Mouse (Mus musculus) ES-E14 (cell line): ENCODE measurements at regions not wholly inside any gene's neighbourhood (a gene's known extent, or its start where the extent isn't known, plus 50 kb on each side); places are given as distances from the start of the nearest gene placed in this dataset.

Experiments used
- DNase-seq: peaks from one replicate; pipeline ENCODE4 v3.0.0-alpha.2; 2013; ENCODE audit warnings: low read depth, low spot score
- H3K27ac ChIP-seq: 2 replicates; pipeline ENCODE4 v1.5.1; 2012; ENCODE audit warnings: low read depth, mild to moderate bottlenecking, low read length, moderate library complexity, mixed read lengths; ENCODE audit not compliant: poor library complexity, insufficient read depth, severe bottlenecking
- H3K36me3 ChIP-seq: 2 replicates; pipeline ENCODE4 v1.6.1; 2012; ENCODE audit warnings: mild to moderate bottlenecking, low read length, moderate library complexity, mixed read lengths; ENCODE audit not compliant: control insufficient read depth, poor library complexity, insufficient read depth, severe bottlenecking
- H3K4me1 ChIP-seq, 2 experiments: fragments of 150-350 bp in 1 of 2; sonication (generic) in 1 of 2; 2 replicates each; pipeline ENCODE4 v1.6.1; 2012; ENCODE audit warnings: low read length in 2 of 2, mild to moderate bottlenecking in 1 of 2, mixed read lengths in 1 of 2; ENCODE audit not compliant: control insufficient read depth in 2 of 2, insufficient read depth in 2 of 2, poor library complexity in 1 of 2
- H3K4me3 ChIP-seq, 2 experiments: fragments of 150-350 bp in 1 of 2; sonication (generic) in 1 of 2; 2 replicates each; pipeline ENCODE4 v1.5.1; 2012; ENCODE audit warnings: low read length in 2 of 2, low read depth in 1 of 2, mild to moderate bottlenecking in 1 of 2, mixed read lengths in 1 of 2; ENCODE audit not compliant: insufficient read depth in 1 of 2, poor library complexity in 1 of 2, severe bottlenecking in 1 of 2
- H3K9ac ChIP-seq: 2 replicates; pipeline ENCODE4 v1.6.1; 2012; ENCODE audit warnings: low read depth, mild to moderate bottlenecking, low read length, mixed read lengths; ENCODE audit not compliant: poor library complexity, insufficient read depth, severe bottlenecking
- H3K9me3 ChIP-seq: fragments of 150-350 bp; sonication (generic); 2 replicates; pipeline ENCODE4 v1.6.1; 2012; ENCODE audit warnings: low read depth, mild to moderate bottlenecking, low read length; ENCODE audit not compliant: control insufficient read depth, insufficient read depth
- CHD2 ChIP-seq: IDR thresholded peaks from 2 replicates; pipeline ENCODE4 v1.6.1; 2014; ENCODE audit warnings: mild to moderate bottlenecking, low read depth, low read length, inconsistent platforms
- HCFC1 ChIP-seq: IDR thresholded peaks from 2 replicates; pipeline ENCODE4 v1.6.1; 2012; ENCODE audit warnings: low read length, inconsistent platforms, borderline replicate concordance; ENCODE audit not compliant: insufficient read depth
- MAFK ChIP-seq: IDR thresholded peaks from 2 replicates; pipeline ENCODE4 v1.6.1; 2014; ENCODE audit warnings: mild to moderate bottlenecking, low read depth, low read length, inconsistent platforms; ENCODE audit not compliant: insufficient read depth
- ZC3H11A ChIP-seq: IDR thresholded peaks from 2 replicates; pipeline ENCODE4 v1.6.1; 2012; ENCODE audit warnings: low read depth, mild to moderate bottlenecking, inconsistent platforms, low read length, borderline replicate concordance
- ZNF384 ChIP-seq: IDR thresholded peaks from 2 replicates; pipeline ENCODE4 v1.6.1; 2012; ENCODE audit warnings: low read depth, low read length, inconsistent platforms
- in situ Hi-C, 2 experiments: fragments of 600-800 bp; cut with MboI; formaldehyde crosslinking; loops; one replicate each; pipeline ENCODE4 v1.15.1; 2025; ENCODE audit warnings: low sequenced_read_pairs in 2 of 2, inconsistent platforms in 1 of 2; ENCODE audit not compliant: unreplicated experiment in 2 of 2

DNA sequence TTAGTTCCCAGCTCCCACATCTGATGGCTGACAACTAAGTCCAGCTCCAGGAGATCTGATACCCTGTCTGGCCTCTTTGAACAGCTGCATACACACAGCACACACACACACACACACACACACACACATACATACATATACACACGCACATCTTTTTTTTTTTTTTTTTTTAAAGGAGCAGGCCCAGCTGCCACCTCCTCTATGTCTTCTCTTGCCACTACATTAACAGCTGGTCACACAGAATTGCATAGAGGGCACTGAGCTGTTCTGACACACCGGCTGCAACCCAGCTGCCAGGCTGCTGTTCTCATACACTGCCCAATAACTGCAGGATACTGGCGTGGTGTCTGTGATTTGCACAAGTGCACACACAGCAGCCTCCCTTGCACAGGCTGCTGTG, 64.6 kb upstream of the Ctnnb1 start:
- no peak for TF ChIP-seq CHD2
- no peak for TF ChIP-seq MAFK
- no peak for TF ChIP-seq ZC3H11A
- TF ChIP-seq HCFC1, result no peak
- no peak for TF ChIP-seq ZNF384
- no peak overlapping the region for H3K4me3 ChIP-seq

GRCm38 (mm10) chr9:120866251-120866650, 62.8 kb upstream of the Ctnnb1 start:
- no peak overlapping the region for H3K27ac ChIP-seq

More for the DNA sequence above, 64.6 kb upstream of the Ctnnb1 start:
- Histone ChIP-seq H3K27ac (no peak overlapping the region), H3K4me1 (no peaks in the 10 kb centered on the region), H3K36me3 (no peaks in the 10 kb centered on the region), H3K9me3 (no peaks in the 10 kb centered on the region), H3K9ac (no peak overlapping the region)
- in situ Hi-C loops, result no loop called here
- DNase-seq, result no peak

DNA sequence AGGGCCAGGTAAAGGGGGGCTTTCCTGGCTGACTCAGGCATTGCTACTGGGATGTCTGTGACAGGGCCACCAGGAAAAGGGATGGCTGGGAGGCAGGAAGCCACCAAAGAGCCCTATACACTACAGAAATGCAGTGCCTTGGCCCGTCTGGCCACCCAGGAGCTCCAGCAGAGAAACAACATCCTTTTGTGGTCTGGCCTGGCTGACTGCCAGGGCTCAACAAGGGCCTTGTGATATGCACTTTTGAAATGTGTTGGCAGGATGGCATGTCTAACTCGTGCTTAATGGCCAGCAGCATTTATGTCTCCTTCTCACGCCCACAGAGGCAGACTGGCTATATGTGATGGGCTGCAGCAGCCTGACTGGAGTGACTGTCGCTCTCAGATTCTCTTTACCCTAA, 62.3 kb upstream of the Ctnnb1 start:
- TF ChIP-seq CHD2 (no peak), ZC3H11A (no peak), ZNF384 (no peak), MAFK (no peak), HCFC1 (no peak)
- Histone ChIP-seq H3K4me3 (no peak overlapping the region), H3K9me3 (no peaks in the 10 kb centered on the region), H3K9ac (no peak overlapping the region), H3K27ac (no peak overlapping the region), H3K36me3 (no peaks in the 10 kb centered on the region), H3K4me1 (no peaks in the 10 kb centered on the region)
- no peak for DNase-seq
- in situ Hi-C loops, result no loop called here

More at GRCm38 (mm10) chr9:120866251-120866650, 62.8 kb upstream of the Ctnnb1 start:
- DNase-seq, result no peak
- in situ Hi-C loops, result no loop called here
- no peak for TF ChIP-seq MAFK
- TF ChIP-seq HCFC1, result no peak
- no peaks in the 10 kb centered on the region for H3K9me3 ChIP-seq
- no peak overlapping the region for H3K4me3 ChIP-seq
- no peak overlapping the region for H3K9ac ChIP-seq
- H3K4me1 ChIP-seq, result no peaks in the 10 kb centered on the region
- H3K36me3 ChIP-seq, result no peaks in the 10 kb centered on the region

DNA sequence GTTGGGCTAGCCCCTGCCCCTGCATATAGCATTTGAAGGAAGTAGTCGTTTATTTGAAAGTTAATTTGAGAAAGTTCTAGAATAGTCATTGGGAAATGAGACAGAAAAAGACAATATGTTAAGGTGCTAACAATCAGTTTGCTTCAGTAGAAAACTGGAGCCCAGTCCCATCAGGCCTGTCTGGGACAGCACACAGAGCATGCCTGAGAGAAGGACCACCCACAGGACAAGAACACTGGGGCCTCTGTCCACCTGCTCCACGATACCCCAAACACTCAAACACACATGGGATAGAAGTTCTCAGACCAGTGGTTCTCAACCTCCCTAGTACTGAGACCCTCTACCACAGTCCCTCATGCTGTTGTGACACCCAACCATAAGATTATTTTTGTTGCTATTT, 61.2 kb upstream of the Ctnnb1 start:
- no peak overlapping the region for H3K4me3 ChIP-seq
- no peaks in the 10 kb centered on the region for H3K9me3 ChIP-seq
- no peaks in the 10 kb centered on the region for H3K36me3 ChIP-seq
- H3K9ac ChIP-seq, result no peak overlapping the region
- TF ChIP-seq CHD2 (no peak), HCFC1 (no peak), MAFK (no peak), ZC3H11A (no peak), ZNF384 (no peak)
- no peak for DNase-seq
- no peak overlapping the region for H3K27ac ChIP-seq
- H3K4me1 ChIP-seq, result no peaks in the 10 kb centered on the region
- in situ Hi-C loops, result no loop called here

DNA sequence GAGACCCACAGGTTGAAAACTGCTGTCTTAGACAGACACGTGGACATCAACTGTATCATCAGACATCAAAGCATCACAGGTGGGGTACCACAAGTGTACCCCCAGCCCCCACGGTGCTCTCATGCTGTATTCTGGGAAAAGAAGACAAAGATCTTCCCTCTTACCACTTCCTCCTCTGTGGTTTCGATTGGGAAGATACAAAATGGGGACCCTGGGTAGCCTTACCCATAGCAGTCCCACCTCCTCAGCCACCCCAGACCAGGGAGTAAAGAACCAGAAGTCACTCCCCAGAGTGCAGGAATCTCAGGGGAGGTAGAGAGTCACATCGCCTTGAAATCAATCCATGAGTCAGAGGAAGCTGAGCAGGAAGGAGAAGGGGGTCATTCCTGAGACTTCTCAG, 60.7 kb upstream of the Ctnnb1 start:
- no peaks in the 10 kb centered on the region for H3K4me1 ChIP-seq
- no peak overlapping the region for H3K4me3 ChIP-seq
- H3K9me3 ChIP-seq, result no peaks in the 10 kb centered on the region
- no peak overlapping the region for H3K9ac ChIP-seq
- in situ Hi-C loops, result no loop called here
- DNase-seq, result no peak
- H3K27ac ChIP-seq, result no peak overlapping the region
- TF ChIP-seq MAFK (no peak), HCFC1 (no peak), CHD2 (no peak), ZNF384 (no peak), ZC3H11A (no peak)
- no peaks in the 10 kb centered on the region for H3K36me3 ChIP-seq
